Mouse (Mus musculus) mouse trophoblast stem cell (cell line): ENCODE measurements around the gene Nipal4.

Source experiments
- in situ Hi-C, 2 experiments: fragments of 300-500 bp; cut with MseI, MboI; formaldehyde crosslinking; loops; 2 replicates in 1 of 2; 3 replicates in 1 of 2; pipeline ENCODE4 v1.15.1; 2025

The Nipal4 gene

GRCm38 (mm10) chr11:46169908-46170307, 3.6 kb upstream of the Nipal4 start:
- in situ Hi-C loops = no loop called here

GRCm38 (mm10) chr11:46168506-46168905, 2.2 kb upstream of the Nipal4 start:
- in situ Hi-C loops = no loop called here

GRCm38 (mm10) chr11:46157462-46157861, 8.8 kb downstream of the Nipal4 start:
- in situ Hi-C loops = no loop called here

- in situ Hi-C loops = no loop called here
These were observed 9.4 kb downstream of the Nipal4 start for GRCm38 (mm10) chr11:46156945-46157344.

- in situ Hi-C loops = no loop called here
These were observed 19.7 kb downstream of the Nipal4 start for GRCm38 (mm10) chr11:46146619-46147018.

GRCm38 (mm10) chr11:46145163-46145875, 21.0 kb downstream of the Nipal4 start:
- in situ Hi-C loops = no loop called here

- in situ Hi-C loops = no loop called here
These were observed 23.0 kb downstream of the Nipal4 start for GRCm38 (mm10) chr11:46143342-46143741.

- in situ Hi-C loops = no loop called here
These were observed 31.4 kb downstream of the Nipal4 start for GRCm38 (mm10) chr11:46134899-46135298.

GRCm38 (mm10) chr11:46131022-46131986, 35.0 kb downstream of the Nipal4 start:
- in situ Hi-C loops = no loop called here

- in situ Hi-C loops = no loop called here
These were observed 37.8 kb downstream of the Nipal4 start for GRCm38 (mm10) chr11:46128548-46128945.

GRCm38 (mm10) chr11:46127621-46128547, 38.4 kb downstream of the Nipal4 start:
- in situ Hi-C loops = no loop called here

- in situ Hi-C loops = no loop called here
These were observed 39.4 kb downstream of the Nipal4 start for GRCm38 (mm10) chr11:46126827-46127410.

- in situ Hi-C loops = no loop called here
These were observed 40.0 kb downstream of the Nipal4 start for GRCm38 (mm10) chr11:46126317-46126716.

- in situ Hi-C loops = no loop called here
These were observed 40.5 kb downstream of the Nipal4 start for GRCm38 (mm10) chr11:46125835-46126229.

- in situ Hi-C loops = no loop called here
These were observed 41.0 kb downstream of the Nipal4 start for GRCm38 (mm10) chr11:46125093-46125834.

GRCm38 (mm10) chr11:46123328-46123866, 42.9 kb downstream of the Nipal4 start:
- in situ Hi-C loops = no loop called here

- in situ Hi-C loops = no loop called here
These were observed 43.4 kb downstream of the Nipal4 start for GRCm38 (mm10) chr11:46122875-46123274.

- in situ Hi-C loops = no loop called here
These were observed 44.6 kb downstream of the Nipal4 start for GRCm38 (mm10) chr11:46121666-46122065.

GRCm38 (mm10) chr11:46120084-46120483, 46.2 kb downstream of the Nipal4 start:
- in situ Hi-C loops = no loop called here

GRCm38 (mm10) chr11:46119624-46120023, 46.7 kb downstream of the Nipal4 start:
- in situ Hi-C loops = no loop called here
